8 mouse cellular contexts compared by ENCODE assay signal in genomic region chr14:73238498-73239250, GRCm38 (mm10). TPM values are rescaled to one million over a fixed set of nuclear protein-coding genes. Genes with fewer than 3 reads are reported as not detected.
DNase-seq lines count a peak whose midpoint lies in the region; ATAC-seq and TF ChIP-seq lines count a peak whose summit lies in the region.

No protein-coding gene starts in this region.

- H3K27ac ChIP-seq in brown adipose tissue, adult 24 weeks (replicated peaks; ENCODE audit: low read depth, low read length) = peak overlapping the region; percentile 99
- peak overlapping the region; percentile 79 for H3K27ac ChIP-seq in kidney, adult 2 months (ENCODE audit: insufficient read depth, low read depth, low read length)
- peak overlapping the region; percentile 97 for H3K27ac ChIP-seq in lung, embryonic 16.5 days (ENCODE audit: low read length)

- no peaks in the 10 kb centered on the region for H3K9me3 ChIP-seq in lung, embryonic 16.5 days (ENCODE audit: control insufficient read depth, low read length)

- no peak for TF ChIP-seq POLR2A in kidney, adult 2 months (IDR thresholded peaks at IDR 0.05; ENCODE audit: low read depth, low read length)

- peak; percentile 87 for ATAC-seq in lung, embryonic 16.5 days (ENCODE audit: low read depth)
- ATAC-seq in neutrophil, adult 5-6 weeks (ENCODE audit: extremely low read depth, insufficient number of reproducible peaks, low FRiP score, poor library complexity, severe bottlenecking) = peak; percentile 55; the same call in 1 of the 2 replicates

- peak overlapping the region; percentile 56 for H3K4me2 ChIP-seq in lung, embryonic 16.5 days (ENCODE audit: low read depth, low read length)

- H3K27me3 ChIP-seq in kidney, adult 2 months (replicated peaks; ENCODE audit: control insufficient read depth, insufficient read depth, low read length) = no peaks in the 10 kb centered on the region
- no peaks in the 10 kb centered on the region for H3K27me3 ChIP-seq in lung, embryonic 16.5 days (ENCODE audit: control insufficient read depth, insufficient read depth, low read depth, low read length)

- TF ChIP-seq CTCF in kidney, adult 2 months (conservative IDR thresholded peaks at IDR 0.05; ENCODE audit: insufficient read depth, insufficient read length, low read depth, low read length) = no peak

- H3K9ac ChIP-seq in lung, embryonic 16.5 days (ENCODE audit: low read length) = peak overlapping the region; percentile 80

- WGBS in kidney, adult 2 months = under 1% methylated on average over 20 of the region's 20 CpGs
- 0% methylated on average over 20 of the region's 20 CpGs for WGBS in lung, embryonic 16.5 days

- H3K4me3 ChIP-seq in brown adipose tissue, adult 24 weeks (ENCODE audit: insufficient read depth, low read depth, low read length) = peak overlapping the region; percentile 91
- peak overlapping the region; percentile 81 for H3K4me3 ChIP-seq in kidney, adult 2 months (ENCODE audit: insufficient read depth, low read depth, low read length)
- H3K4me3 ChIP-seq in lung, embryonic 16.5 days (ENCODE audit: low read length) = peak overlapping the region; percentile 73

- peak; percentile 27 to 31 for DNase-seq in right cerebral cortex, postnatal 10 days (ENCODE audit: low spot score in 2 of 2)
- no peak for DNase-seq in right cerebral cortex, postnatal 14 days
- peak; percentile 67 for DNase-seq in heart, adult 8-10 months (ENCODE audit: low spot score)
- peak; percentile 67 for DNase-seq in kidney, adult 2 months
- DNase-seq in gastrocnemius, adult 8-10 months (ENCODE audit: low spot score in 2 of 2) = no peak

- H3K4me1 ChIP-seq in brown adipose tissue, adult 24 weeks (ENCODE audit: control insufficient read depth, insufficient read depth, insufficient read length, low read length) = peaks cover 2% of the 10 kb centered on the region; the same call in 1 of the 2 replicates
- H3K4me1 ChIP-seq in kidney, adult 2 months (ENCODE audit: control insufficient read depth, insufficient read depth, low read length) = peaks cover 10% of the 10 kb centered on the region
- H3K4me1 ChIP-seq in lung, embryonic 16.5 days (replicated peaks; ENCODE audit: control insufficient read depth, insufficient read depth, low read length) = peaks cover 14% of the 10 kb centered on the region

- peaks cover 3% of the 10 kb centered on the region; the same call in 1 of the 2 replicates for H3K36me3 ChIP-seq in kidney, adult 2 months (ENCODE audit: control insufficient read depth, insufficient read depth, low read length)
- H3K36me3 ChIP-seq in lung, embryonic 16.5 days (ENCODE audit: control insufficient read depth, insufficient read depth, low read length) = peaks cover 5% of the 10 kb centered on the region

RNA-seq across cellular contexts. Expression of gene Lpar6, which starts 1.0 kb away (rescaled TPM):
- 15.0 and 19.7 TPM in 2 replicates for polyA plus RNA-seq in brown adipose tissue, adult 24 weeks (2012; ENCODE audit: insufficient read depth, insufficient read length, missing spikeins)
- 1 to 10 TPM; 2.5 TPM for total RNA-seq in heart, adult 8-10 months (2022)
- 2.9 and 3.1 TPM in 2 replicates for polyA plus RNA-seq in kidney, adult 2 months (2012; rRNA removed)
- polyA plus RNA-seq in lung, embryonic 16.5 days (2015; fragmentation: Nextera tagmentation; extraction: Ambion mirVana) = 13.7 and 14.1 TPM in 2 replicates
- total RNA-seq in neutrophil, adult 5-6 weeks (2017) = 7.8 and 10.4 TPM in 2 replicates
- total RNA-seq in gastrocnemius, adult 8-10 months (2022) = under 1 TPM; 0.61 to 0.89 (median 0.76) TPM

Comparison
In these comparisons a context has a peak if more than half of its experiments do, and no peak if none do; other contexts are left out.
1. DNase-seq: peak in right cerebral cortex, postnatal 10 days (2 of 2), heart, adult 8-10 months (single experiment) and kidney, adult 2 months (single experiment); none in right cerebral cortex, postnatal 14 days (single experiment) and gastrocnemius, adult 8-10 months (0 of 2).
2. Peak in every context shown above with its lines, with median percentiles within 50 percentile points of each other: H3K27ac ChIP-seq and H3K4me3 ChIP-seq.